Mouse (Mus musculus): ENCODE results near the gene Ntrk2.

GRCm38 (mm10) chr13:58768258-58768657, 38.1 kb upstream of the Ntrk2 start:
- TF ChIP-seq POU5F1 (IDR thresholded peaks at IDR 0.05; ENCODE audit: borderline replicate concordance, low read length) (no peak), CTCF (conservative IDR thresholded peaks at IDR 0.05; ENCODE audit: low read length) (no peak)

Data from E14TG2a.4 (cell line).